Mouse (Mus musculus): ENCODE measurements at regions not wholly inside any gene's neighbourhood (a gene's known extent, or its start where the extent isn't known, plus 50 kb on each side); places are given as distances from the start of the nearest gene placed in this dataset.

DNA sequence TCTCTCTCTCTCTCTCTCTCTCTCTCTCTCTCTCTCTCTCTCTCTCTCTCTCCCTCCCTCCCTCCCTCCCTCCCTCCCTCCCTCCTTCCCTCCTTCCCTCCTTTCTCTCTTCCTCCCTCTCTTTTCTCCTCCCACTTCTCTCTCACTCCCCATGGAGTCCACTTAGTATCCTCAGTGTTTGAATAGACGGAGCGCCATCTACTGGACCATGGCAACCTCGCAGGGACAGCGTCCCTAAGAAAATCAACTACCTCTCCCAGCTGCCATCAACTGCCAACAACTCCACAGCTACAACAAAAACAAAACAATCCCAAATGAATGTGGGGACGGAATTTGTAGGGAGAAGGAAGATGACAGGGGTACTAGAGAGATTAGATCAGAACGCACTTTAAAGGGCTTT lies 69.5 kb upstream of the Gls start:
- peak; percentile 81 for DNase-seq

DNA sequence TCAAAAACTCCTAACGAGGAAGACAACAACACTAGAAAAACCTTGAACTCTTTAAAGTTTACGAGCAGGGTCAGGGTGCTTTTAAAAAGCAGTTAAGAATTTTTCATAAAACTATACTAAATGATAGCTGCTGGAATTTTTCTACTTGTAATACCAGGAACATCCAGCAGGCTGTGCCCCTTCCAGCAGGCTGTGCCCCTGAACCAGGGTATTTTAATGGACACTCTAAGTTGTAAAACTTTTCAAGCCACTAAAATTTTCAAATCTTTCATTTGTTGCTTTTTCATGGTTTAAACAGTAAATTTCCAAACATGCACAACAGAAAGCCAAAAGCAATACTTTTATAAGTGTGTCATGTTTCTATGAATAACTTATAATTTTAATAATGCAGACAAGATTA lies 68.2 kb upstream of the Gls start:
- no peak for DNase-seq

DNA sequence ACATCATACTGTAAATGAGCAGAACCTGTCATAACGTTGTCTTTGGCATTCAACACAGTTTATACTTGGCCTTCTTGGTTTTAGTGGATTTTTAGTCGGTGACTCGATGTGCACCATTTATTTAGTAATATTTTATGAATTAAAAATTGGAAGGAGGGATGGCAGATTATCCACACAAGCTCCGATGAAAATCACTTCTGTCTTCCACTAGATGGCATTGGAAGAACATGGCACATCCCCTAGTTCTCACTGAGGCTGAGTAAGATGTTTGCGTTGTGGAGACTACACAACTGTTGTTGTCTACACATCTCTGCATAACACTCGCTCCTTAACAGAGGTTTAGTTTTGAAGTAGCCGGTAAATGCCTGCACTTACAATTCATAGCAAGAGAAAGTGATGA lies 66.5 kb upstream of the Gls start:
- no peak for DNase-seq

DNA sequence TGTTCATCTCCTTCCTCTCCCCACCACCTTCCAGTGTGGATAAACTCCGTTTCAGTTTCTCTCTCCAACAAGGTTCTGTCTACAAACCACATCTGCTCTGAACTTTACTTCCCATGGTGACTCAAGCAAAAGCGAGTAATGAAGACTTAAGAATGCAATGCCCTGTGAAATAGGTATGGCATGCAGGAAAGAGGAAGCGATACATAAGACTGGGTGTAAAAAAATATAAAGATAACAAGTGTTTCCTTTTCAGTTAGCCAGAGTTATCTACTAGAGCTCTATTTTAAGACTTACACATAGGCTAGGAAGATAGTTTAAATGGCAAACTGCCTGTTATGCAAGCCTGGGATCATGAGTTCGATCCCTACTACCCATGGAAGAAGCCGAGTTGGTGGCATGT lies 65.3 kb upstream of the Gls start:
- no peak for DNase-seq

DNA sequence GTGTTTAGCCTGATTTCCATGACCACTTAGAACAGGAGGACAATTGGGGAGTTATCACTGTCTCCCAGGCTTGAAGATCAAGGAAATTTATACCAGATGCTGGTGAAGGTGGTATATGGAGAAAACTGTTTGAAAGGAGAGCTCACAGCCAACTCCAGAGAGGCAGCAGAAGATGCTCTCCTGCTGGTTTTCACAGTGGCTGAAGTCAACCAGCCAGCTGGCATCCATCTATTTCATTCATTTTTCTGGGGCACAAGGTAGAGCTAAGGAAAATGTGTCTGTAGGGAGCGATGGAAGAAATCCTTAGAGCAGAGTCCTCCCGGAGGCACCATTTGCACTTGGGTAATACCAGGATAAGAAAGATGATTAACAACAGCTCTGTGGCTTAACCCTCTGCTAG lies 63.1 kb upstream of the Gls start:
- no peak for DNase-seq

DNA sequence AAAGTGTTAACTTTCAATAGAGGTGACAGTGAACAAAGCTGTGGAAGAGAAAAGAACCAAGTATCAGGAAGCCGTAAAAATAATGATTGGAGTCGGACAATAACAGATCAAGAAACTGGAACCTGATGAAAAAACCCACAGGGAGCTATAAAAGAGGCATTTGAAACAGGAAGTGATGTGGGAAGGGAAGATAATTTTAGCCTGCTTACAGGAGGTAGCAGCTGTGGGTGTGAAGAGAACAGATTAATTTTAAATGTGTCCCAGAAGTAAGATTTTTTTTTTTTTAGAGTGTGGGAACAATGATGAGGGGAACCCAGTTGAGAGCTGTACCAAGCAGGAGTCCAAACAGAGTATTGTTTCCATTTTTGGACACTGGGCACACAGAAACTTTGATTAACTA lies 61.5 kb upstream of the Gls start:
- DNase-seq: no peak

DNA sequence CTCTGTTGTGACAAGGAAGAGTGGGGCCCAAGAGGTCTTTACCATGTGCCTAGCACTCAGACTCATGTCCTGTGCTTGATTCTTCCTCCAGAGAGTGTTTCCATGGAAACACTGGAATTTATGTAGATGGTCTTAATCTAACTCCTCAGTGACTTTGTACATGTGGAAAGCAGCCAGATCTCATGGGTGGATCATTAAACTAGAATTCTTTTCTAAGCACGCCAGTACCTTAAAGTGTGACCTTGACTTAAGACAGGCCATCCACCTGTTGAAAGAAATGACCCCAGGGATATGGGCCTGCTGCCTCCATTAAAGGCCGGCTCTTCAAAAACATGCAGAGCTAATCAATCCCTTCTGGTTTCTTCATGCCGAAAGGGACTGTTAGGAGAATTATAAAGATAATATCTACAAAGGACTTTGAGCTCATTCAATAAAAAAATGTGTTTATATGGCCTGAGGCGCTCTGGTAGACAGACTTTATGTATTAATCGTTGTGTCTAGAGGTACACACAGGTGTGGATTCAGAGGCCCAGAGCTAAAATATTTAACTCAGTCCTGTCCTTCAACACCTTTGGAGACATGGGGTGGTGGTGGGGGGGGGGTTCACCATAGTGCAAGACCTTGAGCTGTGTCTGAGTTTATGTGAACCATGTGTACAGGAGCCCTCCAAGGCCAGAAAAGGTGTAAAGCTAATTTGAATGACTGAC lies 60.5 kb upstream of the Gls start:
- peak; percentile 77 for DNase-seq
